Mouse (Mus musculus): ENCODE measurements around the gene Pum3. TPM values are rescaled to one million over a fixed set of nuclear protein-coding genes. Genes with fewer than 3 reads are reported as not detected.
A peak's percentile ranks its signal among the peaks of the same experiment; 100 is the strongest.
"Not testable (repeated sequence)": the region's sequence is repeated elsewhere in the genome, so short reads cannot be mapped to it uniquely, and the experiment has no call there.

Pum3 gene
- polyA plus RNA-seq, 1 experiment from 2014 or later: 88.8 TPM

DNA sequence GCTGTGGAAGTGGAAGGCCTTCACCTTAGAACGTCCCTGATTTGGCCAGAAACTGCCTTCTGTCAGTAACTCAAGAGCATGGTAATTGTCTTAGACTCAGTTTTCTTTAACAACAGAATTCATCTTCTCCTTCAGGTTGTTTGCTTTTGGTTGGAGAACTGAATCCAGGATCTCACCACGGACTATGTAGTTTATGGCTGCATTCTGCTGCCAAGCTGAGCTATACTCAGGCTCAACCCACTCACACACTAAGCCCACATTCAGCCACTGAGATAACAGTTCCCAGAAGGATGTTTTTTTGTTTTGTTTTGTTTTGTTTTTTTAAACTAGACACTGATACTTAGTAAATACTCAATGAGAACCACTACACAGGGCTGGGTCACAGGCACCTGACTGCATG lies 38.3 kb downstream of the Pum3 start:
- H3K4me2 ChIP-seq: no peak overlapping the region
- H3K4me3 ChIP-seq: no peak overlapping the region
- H3K36me3 ChIP-seq (ENCODE audit: poor library complexity, severe bottlenecking): peaks cover 84% of the 10 kb centered on the region
- H3K9ac ChIP-seq: no peak overlapping the region
- no peaks in the 10 kb centered on the region for H3K9me3 ChIP-seq (replicated peaks)
- no peaks in the 10 kb centered on the region for H3K4me1 ChIP-seq
- no peaks in the 10 kb centered on the region for H3K27me3 ChIP-seq
- no peak for ATAC-seq
- no peak overlapping the region for H3K27ac ChIP-seq
- WGBS: 92% methylated on average over 2 of the region's 2 CpGs

DNA sequence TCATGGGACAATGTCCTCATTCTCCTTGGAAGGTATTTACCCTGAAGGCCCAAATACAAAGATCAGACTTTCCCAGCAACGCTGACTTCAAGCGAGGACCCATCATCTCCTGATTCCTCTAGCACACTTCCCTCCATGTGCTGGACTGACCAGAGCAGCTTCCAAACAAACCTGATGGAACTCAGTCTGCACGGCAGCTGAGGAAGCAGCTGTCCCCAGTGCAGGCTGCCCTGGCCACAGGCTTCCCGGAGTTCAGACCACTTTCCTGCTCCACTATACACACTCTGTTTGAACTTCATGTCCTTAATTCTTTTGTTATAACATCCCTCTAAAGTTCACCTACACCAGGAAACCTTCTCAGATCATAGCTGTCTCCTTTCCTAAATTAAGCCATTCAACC lies 40.1 kb downstream of the Pum3 start:
- not testable (repeated sequence) for H3K4me3 ChIP-seq

DNA sequence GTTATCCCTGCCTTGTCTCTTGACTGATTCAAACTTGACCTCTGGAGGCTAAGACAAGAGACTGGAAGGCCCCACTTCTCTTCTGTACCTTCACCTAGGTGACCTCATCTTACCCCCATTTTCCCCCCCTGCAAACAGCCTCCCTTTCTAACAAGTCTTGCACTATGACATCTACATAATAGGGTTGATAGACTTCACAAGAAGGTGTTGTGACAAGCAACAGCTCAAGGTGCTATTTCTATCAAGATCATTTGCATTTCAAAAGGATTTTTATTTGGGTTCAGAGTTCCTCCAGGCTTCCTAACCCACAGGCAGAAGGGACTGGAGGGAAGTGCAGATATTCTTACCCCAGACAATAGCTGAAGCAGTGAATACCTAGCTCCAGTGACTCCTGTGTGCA lies 44.3 kb downstream of the Pum3 start:
- Histone ChIP-seq H3K27me3 (no peaks in the 10 kb centered on the region), H3K4me3 (no peak overlapping the region), H3K36me3 (ENCODE audit: poor library complexity, severe bottlenecking) (peaks cover 57% of the 10 kb centered on the region), H3K9me3 (replicated peaks) (no peaks in the 10 kb centered on the region), H3K27ac (no peak overlapping the region), H3K4me1 (0 out of 2 replicates have a peak, but pooled peaks cover 4% of the 10 kb centered on the region), H3K9ac (no peak overlapping the region), H3K4me2 (no peak overlapping the region)
- no peak for ATAC-seq

More for the DNA sequence above, 40.1 kb downstream of the Pum3 start:
- not testable (repeated sequence) for H3K9me3 ChIP-seq (replicated peaks); H3K27me3 ChIP-seq; H3K9ac ChIP-seq; H3K4me2 ChIP-seq; H3K4me1 ChIP-seq; ATAC-seq; H3K27ac ChIP-seq
- peaks cover 84% of the 10 kb centered on the region for H3K36me3 ChIP-seq (ENCODE audit: poor library complexity, severe bottlenecking)
- 97% methylated on average over 4 of the region's 4 CpGs for WGBS

DNA sequence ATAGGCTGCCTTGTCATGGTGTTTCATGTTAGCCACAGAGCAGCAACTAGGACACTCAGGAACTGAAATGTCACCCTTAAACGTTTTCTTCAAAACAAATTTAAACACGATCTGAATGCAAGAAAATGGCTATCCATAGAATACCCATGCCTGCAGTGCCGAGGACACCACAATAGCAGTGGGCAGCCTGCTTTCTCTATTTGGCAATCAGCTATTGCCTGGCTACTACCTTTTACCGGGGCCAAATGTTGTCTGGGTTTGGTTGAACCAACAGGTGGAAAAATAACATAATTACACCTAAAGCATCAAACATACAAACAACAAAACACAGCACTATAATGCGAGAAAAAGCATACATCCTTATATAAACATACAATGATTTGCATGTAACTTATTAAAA lies 46.4 kb downstream of the Pum3 start:
- no peak for ATAC-seq
- Histone ChIP-seq H3K9me3 (replicated peaks) (no peaks in the 10 kb centered on the region), H3K36me3 (ENCODE audit: poor library complexity, severe bottlenecking) (peaks cover 37% of the 10 kb centered on the region), H3K4me2 (no peak overlapping the region), H3K27ac (no peak overlapping the region), H3K4me1 (0 out of 2 replicates have a peak, but pooled peaks cover 4% of the 10 kb centered on the region), H3K27me3 (no peaks in the 10 kb centered on the region), H3K4me3 (no peak overlapping the region), H3K9ac (no peak overlapping the region)
- WGBS: 89% methylated on average over 5 of the region's 5 CpGs

DNA sequence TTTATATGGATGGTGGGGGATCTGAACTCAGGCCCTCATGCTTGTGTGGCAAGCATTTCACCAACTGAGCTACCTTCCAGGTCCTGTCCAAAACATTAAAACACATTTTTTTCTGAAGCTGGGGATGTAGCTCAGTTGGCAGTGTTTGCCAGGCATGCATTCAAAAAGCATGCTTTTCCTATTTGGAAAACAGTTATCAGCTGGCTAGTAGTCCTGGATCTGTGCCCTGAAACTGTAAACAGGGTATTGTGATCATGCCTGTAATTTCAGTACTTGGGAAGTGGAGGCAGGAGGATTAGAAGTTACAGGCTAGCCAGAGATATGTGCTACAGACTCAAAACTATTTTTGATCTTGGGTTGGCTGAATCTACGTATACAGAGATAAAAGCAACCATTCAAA lies 47.5 kb downstream of the Pum3 start:
- H3K4me2 ChIP-seq: no peak overlapping the region
- no peak for ATAC-seq
- peaks cover 26% of the 10 kb centered on the region for H3K36me3 ChIP-seq (ENCODE audit: poor library complexity, severe bottlenecking)
- 94% methylated on average over 1 of the region's 1 CpGs for WGBS
- H3K9me3 ChIP-seq (replicated peaks): no peaks in the 10 kb centered on the region
- H3K27ac ChIP-seq: no peak overlapping the region
- no peaks in the 10 kb centered on the region for H3K27me3 ChIP-seq
- no peak overlapping the region for H3K4me3 ChIP-seq
- H3K9ac ChIP-seq: no peak overlapping the region
- H3K4me1 ChIP-seq: 0 out of 2 replicates have a peak, but pooled peaks cover 4% of the 10 kb centered on the region

DNA sequence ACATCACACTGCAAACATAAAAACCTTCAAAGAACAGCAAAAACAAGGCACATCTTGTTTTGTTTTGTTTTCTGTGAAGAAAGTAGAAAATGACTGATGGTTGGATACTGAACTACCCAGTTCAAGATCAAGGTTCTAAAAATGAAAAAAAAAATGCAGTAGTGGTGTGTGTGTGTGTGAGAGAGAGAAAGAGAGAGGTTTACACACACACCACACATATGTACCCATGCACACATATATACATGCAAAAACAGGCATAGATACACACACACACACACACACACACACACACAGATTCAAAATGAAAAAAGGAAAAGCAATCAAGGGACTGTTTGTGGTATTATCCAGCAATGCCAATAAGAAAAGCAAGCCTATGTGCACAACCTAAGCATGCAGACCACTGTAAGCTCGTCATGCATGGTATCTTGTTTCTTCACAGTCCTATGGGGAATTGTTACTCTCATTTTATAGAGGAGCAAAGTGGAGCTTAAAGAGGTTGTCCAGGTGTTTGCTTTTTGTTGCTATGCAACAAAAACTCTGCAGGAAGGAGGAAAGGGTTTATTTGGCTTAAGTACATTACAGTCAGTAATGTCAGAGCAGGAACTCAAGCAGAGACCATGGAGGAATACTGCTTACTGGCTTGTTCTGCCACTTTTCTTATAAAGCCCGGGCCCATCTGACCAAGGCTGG lies 49.8 kb downstream of the Pum3 start:
- WGBS: 82% methylated on average over 2 of the region's 2 CpGs
- no peak overlapping the region for H3K4me3 ChIP-seq

DNA sequence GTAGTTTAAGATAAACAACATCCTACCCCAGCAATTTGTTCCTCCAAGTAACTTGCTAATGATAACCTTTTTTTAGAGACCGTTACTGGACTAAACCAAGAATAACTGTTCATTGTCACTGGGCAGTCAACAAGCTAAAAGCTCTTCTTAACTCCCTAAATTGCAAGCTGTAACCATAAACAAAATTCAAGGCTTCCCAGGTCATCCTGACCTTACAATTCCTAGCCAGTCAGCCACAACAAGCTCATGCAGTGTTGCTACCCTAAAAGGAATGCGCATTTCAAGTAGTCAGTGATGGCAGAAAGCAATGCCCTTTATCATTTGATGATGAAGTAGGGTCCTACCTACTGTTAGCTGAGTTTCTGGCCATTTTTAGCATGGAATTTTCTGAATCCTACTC lies 58.8 kb downstream of the Pum3 start:
- no peaks in the 10 kb centered on the region for H3K27me3 ChIP-seq
- WGBS: 91% methylated on average over 2 of the region's 2 CpGs
- no peaks in the 10 kb centered on the region for H3K36me3 ChIP-seq (ENCODE audit: poor library complexity, severe bottlenecking)
- no peak overlapping the region for H3K27ac ChIP-seq
- no peak for ATAC-seq
- no peak overlapping the region for H3K4me3 ChIP-seq
- no peak overlapping the region for H3K4me2 ChIP-seq
- no peak overlapping the region for H3K9ac ChIP-seq
- H3K4me1 ChIP-seq: no peaks in the 10 kb centered on the region
- H3K9me3 ChIP-seq (replicated peaks): no peaks in the 10 kb centered on the region

More for the DNA sequence above, 49.8 kb downstream of the Pum3 start:
- Histone ChIP-seq H3K9ac (no peak overlapping the region), H3K27ac (no peak overlapping the region), H3K4me1 (no peaks in the 10 kb centered on the region), H3K36me3 (ENCODE audit: poor library complexity, severe bottlenecking) (peaks cover 4% of the 10 kb centered on the region; the same call in 1 of the 2 replicates), H3K4me2 (no peak overlapping the region), H3K9me3 (replicated peaks) (no peaks in the 10 kb centered on the region), H3K27me3 (no peaks in the 10 kb centered on the region)
- ATAC-seq: no peak

DNA sequence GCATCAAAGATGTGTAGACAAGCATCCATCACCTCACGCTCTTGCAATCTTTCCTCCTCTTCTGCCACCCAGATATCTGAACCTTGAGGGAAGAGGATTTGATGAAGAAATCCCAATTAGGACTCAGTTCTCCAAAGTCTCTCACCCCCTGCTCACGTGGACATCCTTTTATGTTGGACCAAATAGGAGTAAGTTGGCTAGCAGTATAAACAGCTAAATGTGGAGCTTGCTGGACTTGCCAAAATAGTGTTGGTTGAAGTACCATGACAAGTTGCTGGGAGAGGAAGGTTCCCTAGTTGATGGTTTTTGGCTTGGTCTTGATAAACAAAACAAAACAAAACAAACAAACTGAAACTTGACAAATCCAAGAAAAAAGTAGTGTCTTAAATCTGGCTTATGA lies 59.5 kb downstream of the Pum3 start:
- H3K4me3 ChIP-seq: no peak overlapping the region
- no peak overlapping the region for H3K4me2 ChIP-seq
- ATAC-seq: no peak
- H3K9ac ChIP-seq: no peak overlapping the region
- no peaks in the 10 kb centered on the region for H3K4me1 ChIP-seq
- no peaks in the 10 kb centered on the region for H3K9me3 ChIP-seq (replicated peaks)
- no peak overlapping the region for H3K27ac ChIP-seq
- no peaks in the 10 kb centered on the region for H3K27me3 ChIP-seq
- 88% methylated on average over 2 of the region's 2 CpGs for WGBS
- H3K36me3 ChIP-seq (ENCODE audit: poor library complexity, severe bottlenecking): no peaks in the 10 kb centered on the region

DNA sequence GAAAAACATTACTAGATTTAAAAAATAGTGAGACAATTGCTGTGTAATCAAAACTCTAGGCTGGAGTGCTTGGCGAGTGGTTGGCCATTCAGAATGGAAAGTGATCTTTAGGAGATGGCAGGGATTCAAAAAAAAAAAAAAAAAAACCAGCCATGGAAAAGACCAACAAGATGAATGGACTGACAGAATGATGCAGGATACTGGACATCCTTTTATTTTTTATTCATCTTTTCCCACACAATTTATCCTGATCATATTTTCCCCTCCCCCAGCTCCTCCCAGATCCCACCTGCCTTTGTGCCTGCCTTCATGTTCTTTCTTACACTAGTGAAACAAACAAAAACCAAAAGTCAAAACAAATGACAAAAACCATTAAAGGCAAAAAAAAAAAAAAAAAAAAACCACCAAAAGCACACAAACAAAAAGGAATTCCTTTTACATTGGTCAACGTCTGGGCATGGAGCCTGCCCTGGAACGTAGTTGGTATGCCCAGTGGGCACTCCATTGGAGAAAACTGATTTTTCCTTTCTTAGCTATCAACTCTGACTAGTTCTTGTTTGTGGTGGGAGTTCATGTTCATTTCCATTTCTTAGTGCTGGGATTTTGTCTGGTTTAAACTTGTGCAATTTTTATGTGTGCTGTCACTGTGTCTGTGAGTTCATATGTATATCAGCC lies 60.0 kb downstream of the Pum3 start:
- Histone ChIP-seq H3K4me3 (no peak overlapping the region), H3K36me3 (ENCODE audit: poor library complexity, severe bottlenecking) (no peaks in the 10 kb centered on the region), H3K27ac (no peak overlapping the region), H3K4me1 (peaks cover 2% of the 10 kb centered on the region), H3K4me2 (no peak overlapping the region), H3K27me3 (no peaks in the 10 kb centered on the region), H3K9me3 (replicated peaks) (no peaks in the 10 kb centered on the region), H3K9ac (no peak overlapping the region)
- no peak for ATAC-seq
- WGBS: 69% methylated on average over 3 of the region's 3 CpGs

DNA sequence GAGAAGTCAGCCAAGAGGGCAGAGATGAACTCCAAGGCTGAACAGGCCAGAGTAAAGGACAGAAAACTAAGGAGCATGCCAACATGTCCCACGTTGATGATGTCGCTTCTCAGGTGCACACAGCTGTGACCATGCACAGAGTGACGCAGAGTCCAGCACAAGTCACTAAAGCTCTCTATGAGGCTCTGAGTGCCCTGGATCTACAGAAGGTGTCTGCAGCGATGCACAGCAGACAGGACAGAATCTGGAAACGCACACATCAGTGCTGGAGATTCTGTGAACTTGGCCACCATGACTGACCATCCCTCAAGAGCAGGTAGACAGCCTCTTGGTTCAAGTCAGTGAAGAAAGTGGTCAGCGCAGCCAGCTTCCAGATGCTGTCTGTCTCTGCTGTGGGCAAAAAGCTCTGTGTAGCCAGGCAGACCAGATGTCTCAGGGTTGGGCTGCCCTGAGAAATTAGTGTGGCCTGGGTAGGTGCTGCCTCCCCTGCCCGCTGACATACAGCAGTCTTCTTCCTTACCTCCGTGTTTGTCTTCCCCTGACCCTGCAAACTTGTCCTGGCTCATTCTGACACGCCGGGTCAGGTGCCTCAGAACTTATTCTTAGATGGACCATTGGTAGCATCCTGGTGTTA lies 63.4 kb downstream of the Pum3 start:
- Histone ChIP-seq H3K4me3 (no peak overlapping the region), H3K9ac (no peak overlapping the region), H3K4me2 (no peak overlapping the region), H3K4me1 (peaks cover 7% of the 10 kb centered on the region), H3K9me3 (replicated peaks) (no peaks in the 10 kb centered on the region), H3K36me3 (ENCODE audit: poor library complexity, severe bottlenecking) (no peaks in the 10 kb centered on the region), H3K27ac (no peak overlapping the region), H3K27me3 (no peaks in the 10 kb centered on the region)
- no peak for ATAC-seq
- 84% methylated on average over 10 of the region's 10 CpGs for WGBS

DNA sequence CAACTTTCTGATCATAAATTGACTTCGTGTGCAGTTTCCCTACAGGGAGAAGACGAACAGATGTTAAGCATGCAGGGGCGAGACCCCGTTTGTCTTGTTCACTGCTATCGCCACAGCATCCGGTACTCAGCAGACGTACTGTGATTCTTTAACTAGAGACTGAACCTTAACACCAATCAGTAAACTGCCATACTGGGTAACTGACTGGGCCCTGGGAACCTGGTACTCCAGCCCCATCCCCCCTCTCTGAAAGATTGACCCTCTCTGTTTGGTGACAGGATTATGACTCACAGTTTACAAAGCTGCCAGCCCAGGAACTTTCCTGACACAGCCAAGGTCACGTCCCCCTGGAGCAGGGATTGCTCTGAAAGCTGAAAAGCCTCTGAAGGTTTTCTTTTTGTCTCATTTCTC lies 65.1 kb downstream of the Pum3 start:
- WGBS: 17% methylated on average over 8 of the region's 8 CpGs
- no peak overlapping the region for H3K4me3 ChIP-seq
- no peaks in the 10 kb centered on the region for H3K9me3 ChIP-seq (replicated peaks)
- ATAC-seq: peak; percentile 71
- H3K27me3 ChIP-seq: no peaks in the 10 kb centered on the region
- peak overlapping the region; percentile 9; the same call in 1 of the 2 replicates for H3K9ac ChIP-seq
- no peaks in the 10 kb centered on the region for H3K36me3 ChIP-seq (ENCODE audit: poor library complexity, severe bottlenecking)
- peaks cover 7% of the 10 kb centered on the region for H3K4me1 ChIP-seq
- H3K4me2 ChIP-seq: peak overlapping the region; percentile 34
- no peak overlapping the region for H3K27ac ChIP-seq

DNA sequence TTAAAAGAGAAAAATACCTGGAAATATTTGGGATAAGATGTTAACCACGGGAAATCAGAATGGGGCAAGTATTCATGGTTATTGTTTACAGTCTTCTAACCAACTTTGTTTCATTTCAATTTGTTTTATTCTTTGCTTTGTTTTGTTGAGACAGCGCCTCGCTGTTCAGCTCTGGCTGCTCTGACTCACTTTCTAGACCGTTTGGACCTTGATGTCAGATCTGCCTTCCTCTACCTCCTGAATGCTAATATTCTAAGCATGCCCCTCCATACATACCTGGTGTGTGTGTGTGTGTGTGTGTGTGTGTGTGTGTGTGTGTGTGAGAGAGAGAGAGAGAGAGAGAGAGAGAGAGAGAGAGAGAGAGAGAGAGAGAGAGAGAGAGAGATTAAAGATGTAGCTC lies 65.7 kb downstream of the Pum3 start:
- no peaks in the 10 kb centered on the region for H3K27me3 ChIP-seq
- no peak overlapping the region for H3K27ac ChIP-seq
- WGBS: 40% methylated on average over 4 of the region's 4 CpGs
- H3K9ac ChIP-seq: no peak overlapping the region
- no peaks in the 10 kb centered on the region for H3K9me3 ChIP-seq (replicated peaks)
- ATAC-seq: no peak
- peak overlapping the region; percentile 34 for H3K4me2 ChIP-seq
- H3K36me3 ChIP-seq (ENCODE audit: poor library complexity, severe bottlenecking): no peaks in the 10 kb centered on the region
- H3K4me1 ChIP-seq: peaks cover 7% of the 10 kb centered on the region
- no peak overlapping the region for H3K4me3 ChIP-seq
